Mouse (Mus musculus) liver, postnatal 0 days (tissue): Measurements from ENCODE around the gene Myt1l.

Experiments
- CTCF ChIP-seq: sonication (generic); IDR thresholded peaks from 2 replicates; pipeline ENCODE4 v1.5.1; 2016; ENCODE audit warnings: antibody characterized with exemption, low read depth
- EP300 ChIP-seq: IDR thresholded peaks from 2 replicates; pipeline ENCODE4 v1.6.1; 2016; ENCODE audit warnings: antibody characterized with exemption, low read depth, mild to moderate bottlenecking

DNA sequence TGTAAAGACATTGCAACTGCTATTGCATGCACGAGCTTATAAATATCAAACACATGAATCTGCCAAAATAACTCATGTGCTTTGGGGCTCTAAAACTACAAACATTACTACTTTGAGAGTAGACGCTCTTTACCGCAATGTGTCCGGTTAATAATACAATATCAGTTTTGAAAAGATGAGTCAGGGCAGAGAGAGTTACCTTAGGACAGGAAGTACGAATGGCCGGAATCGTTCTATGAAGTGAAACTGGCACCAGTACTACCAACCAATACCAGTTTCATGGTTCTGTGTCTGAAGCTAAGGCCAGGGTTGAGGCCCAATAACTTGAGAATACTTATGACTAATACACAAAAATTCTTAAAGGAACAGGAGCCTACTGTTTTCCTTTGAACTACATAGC lies 2.6 kb downstream of the Myt1l start:
- TF ChIP-seq CTCF (no peak), EP300 (no peak)
